Mouse (Mus musculus) midbrain, embryonic 16.5 days (tissue): ENCODE measurements around the gene Lim2. TPM values are rescaled to one million over a fixed set of nuclear protein-coding genes. Genes with fewer than 3 reads are reported as not detected.
"Not testable (repeated sequence)": the region's sequence is repeated elsewhere in the genome, so short reads cannot be mapped to it uniquely, and the experiment has no call there.

ENCODE experiments used
- ATAC-seq: fragments of 200-750 bp; cut with Nextera tagmentation; 2 replicates; pipeline ENCODE4 v1.8.0; 2017; ENCODE audit warnings: moderate TSS enrichment
- H3K27ac ChIP-seq: fragments of 300-500 bp; sonication (generic); 2 replicates; pipeline ENCODE4 v1.5.1; 2014; ENCODE audit warnings: mild to moderate bottlenecking, low read length, mixed read lengths
- H3K27me3 ChIP-seq: fragments of 300-500 bp; sonication (generic); 2 replicates; pipeline ENCODE4 v1.6.1; 2014; ENCODE audit warnings: low read depth, low read length, mixed read lengths; ENCODE audit not compliant: control insufficient read depth, insufficient read depth
- H3K36me3 ChIP-seq: fragments of 300-500 bp; sonication (generic); 2 replicates; pipeline ENCODE4 v1.6.1; 2014; ENCODE audit warnings: mild to moderate bottlenecking, low read length, moderate library complexity, mixed read lengths; ENCODE audit not compliant: control insufficient read depth, insufficient read depth
- H3K4me1 ChIP-seq: fragments of 300-500 bp; sonication (generic); 2 replicates; pipeline ENCODE4 v1.6.1; 2014; ENCODE audit warnings: mild to moderate bottlenecking, low read length, mixed read lengths; ENCODE audit not compliant: control insufficient read depth, insufficient read depth
- H3K4me2 ChIP-seq: fragments of 300-500 bp; sonication (generic); 2 replicates; pipeline ENCODE4 v1.6.1; 2014; ENCODE audit warnings: mild to moderate bottlenecking, low read length, mixed read lengths
- H3K4me3 ChIP-seq: fragments of 300-500 bp; sonication (generic); 2 replicates; pipeline ENCODE4 v1.5.1; 2014; ENCODE audit warnings: low read depth, mild to moderate bottlenecking, low read length, moderate library complexity, mixed read lengths
- H3K9ac ChIP-seq: fragments of 300-500 bp; sonication (generic); 2 replicates; pipeline ENCODE4 v1.6.1; 2014; ENCODE audit warnings: low read depth, low read length, mixed read lengths
- H3K9me3 ChIP-seq: fragments of 300-500 bp; sonication (generic); replicated peaks from 2 replicates; pipeline ENCODE4 v1.6.1; 2014; ENCODE audit warnings: mild to moderate bottlenecking, low read length, mixed read lengths; ENCODE audit not compliant: control insufficient read depth, poor library complexity, severe bottlenecking
- WGBS: fragments of 180-500 bp; shearing (Covaris S2); extraction: QIAGEN DNeasy Blood & Tissue Kit; methylation state at CpG from one replicate; pipeline ENCODE4 v1.1.7; 2014; 5-methylcytosine and 5-hydroxymethylcytosine counted together
- polyA plus RNA-seq: library from polyadenylated mRNA; unstranded; fragments of >200 nt; fragmentation: Nextera tagmentation; extraction: Ambion mirVana; gene quantifications from 2 replicates; pipeline ENCODE4 v1.2.1, GENCODE M21; 2015

Gene Lim2
- not detected in 2 replicates for polyA plus RNA-seq

GRCm38 (mm10) chr7:43427406-43427805 lies at the start of gene Lim2:
Gene Lim2 (plus strand): TSS chr7:43427670.
- no peak for ATAC-seq
- Histone ChIP-seq H3K27me3 (no peaks in the 10 kb centered on the region), H3K9ac (no peak within 1 kb of the TSS), H3K4me1 (no peaks in the 10 kb centered on the region), H3K27ac (no peak within 1 kb of the TSS), H3K9me3 (no peaks in the 10 kb centered on the region), H3K4me3 (no peak within 1 kb of the TSS), H3K36me3 (no peaks in the 10 kb centered on the region), H3K4me2 (no peak within 1 kb of the TSS)
- WGBS = 95% methylated on average over 8 of the region's 8 CpGs

GRCm38 (mm10) chr7:43378226-43378625 lies 49.2 kb upstream of the Lim2 start:
- no peak for ATAC-seq

GRCm38 (mm10) chr7:43392349-43393121 lies 34.9 kb upstream of the Lim2 start:
- H3K27me3 ChIP-seq = no peaks in the 10 kb centered on the region
- H3K4me2 ChIP-seq = no peak overlapping the region
- H3K9me3 ChIP-seq = no peaks in the 10 kb centered on the region; the same call in 1 of the 2 replicates
- no peaks in the 10 kb centered on the region for H3K36me3 ChIP-seq
- H3K4me1 ChIP-seq = no peaks in the 10 kb centered on the region
- no peak overlapping the region for H3K9ac ChIP-seq
- no peak for ATAC-seq
- no peak overlapping the region for H3K27ac ChIP-seq
- WGBS = 88% methylated on average over 8 of the region's 8 CpGs
- H3K4me3 ChIP-seq = no peak overlapping the region

More at GRCm38 (mm10) chr7:43378226-43378625, 49.2 kb upstream of the Lim2 start:
- no peak overlapping the region for H3K4me3 ChIP-seq
- no peak overlapping the region for H3K9ac ChIP-seq
- H3K36me3 ChIP-seq = no peaks in the 10 kb centered on the region
- 17% methylated on average over 5 of the region's 5 CpGs for WGBS
- H3K4me2 ChIP-seq = no peak overlapping the region
- H3K27ac ChIP-seq = no peak overlapping the region
- H3K9me3 ChIP-seq = no peaks in the 10 kb centered on the region
- H3K27me3 ChIP-seq = no peaks in the 10 kb centered on the region
- no peaks in the 10 kb centered on the region for H3K4me1 ChIP-seq

- 73% methylated on average over 2 of the region's 2 CpGs for WGBS
- no peak for ATAC-seq
Measured at GRCm38 (mm10) chr7:43399501-43399900, 28.0 kb upstream of the Lim2 start.

GRCm38 (mm10) chr7:43402718-43403117 lies 24.8 kb upstream of the Lim2 start:
- WGBS = 56% methylated on average over 2 of the region's 2 CpGs
- ATAC-seq = no peak
- Histone ChIP-seq H3K27me3 (no peaks in the 10 kb centered on the region), H3K9me3 (no peaks in the 10 kb centered on the region), H3K4me1 (no peaks in the 10 kb centered on the region), H3K9ac (no peak overlapping the region), H3K36me3 (no peaks in the 10 kb centered on the region), H3K27ac (no peak overlapping the region), H3K4me2 (no peak overlapping the region), H3K4me3 (no peak overlapping the region)

More at GRCm38 (mm10) chr7:43399501-43399900, 28.0 kb upstream of the Lim2 start:
- Histone ChIP-seq H3K27me3 (no peaks in the 10 kb centered on the region), H3K9me3 (no peaks in the 10 kb centered on the region), H3K4me3 (no peak overlapping the region), H3K9ac (no peak overlapping the region), H3K4me1 (no peaks in the 10 kb centered on the region), H3K27ac (no peak overlapping the region), H3K4me2 (no peak overlapping the region), H3K36me3 (no peaks in the 10 kb centered on the region)

- Histone ChIP-seq H3K9ac (no peak overlapping the region), H3K27me3 (no peaks in the 10 kb centered on the region), H3K27ac (no peak overlapping the region), H3K4me3 (no peak overlapping the region), H3K36me3 (no peaks in the 10 kb centered on the region), H3K4me2 (no peak overlapping the region), H3K4me1 (no peaks in the 10 kb centered on the region), H3K9me3 (no peaks in the 10 kb centered on the region)
- 90% methylated on average over 3 of the region's 3 CpGs for WGBS
- no peak for ATAC-seq
Measured at GRCm38 (mm10) chr7:43407573-43407972, 19.9 kb upstream of the Lim2 start.

- H3K27ac ChIP-seq = no peak within 1 kb of the TSS
- H3K9me3 ChIP-seq = no peaks in the 10 kb centered on the region
- H3K9ac ChIP-seq = no peak within 1 kb of the TSS
- H3K4me1 ChIP-seq = no peaks in the 10 kb centered on the region
- H3K4me3 ChIP-seq = no peak within 1 kb of the TSS
- H3K27me3 ChIP-seq = no peaks in the 10 kb centered on the region
- no peak within 1 kb of the TSS for H3K4me2 ChIP-seq
- H3K36me3 ChIP-seq = no peaks in the 10 kb centered on the region
- no peak for ATAC-seq
- WGBS = 83% methylated on average over 4 of the region's 4 CpGs
Measured at GRCm38 (mm10) chr7:43408131-43408553, 19.3 kb upstream of the Lim2 start, which contains the start of gene Siglecg. Gene Siglecg (plus strand): TSS chr7:43408204.

- Histone ChIP-seq H3K4me3 (no peak overlapping the region), H3K27ac (no peak overlapping the region), H3K4me1 (no peaks in the 10 kb centered on the region), H3K9me3 (no peaks in the 10 kb centered on the region), H3K27me3 (no peaks in the 10 kb centered on the region), H3K4me2 (no peak overlapping the region), H3K36me3 (no peaks in the 10 kb centered on the region), H3K9ac (no peak overlapping the region)
- ATAC-seq = no peak
- 79% methylated on average over 3 of the region's 3 CpGs for WGBS
Measured at GRCm38 (mm10) chr7:43409084-43409483, 18.4 kb upstream of the Lim2 start.

GRCm38 (mm10) chr7:43411724-43412123 lies 15.7 kb upstream of the Lim2 start:
- H3K4me2 ChIP-seq, H3K27me3 ChIP-seq, H3K9me3 ChIP-seq, H3K4me1 ChIP-seq, H3K4me3 ChIP-seq, H3K36me3 ChIP-seq, ATAC-seq, H3K27ac ChIP-seq, H3K9ac ChIP-seq: not testable (repeated sequence)
- 61% methylated on average over 3 of the region's 4 CpGs for WGBS
